In the genomic region with DNA sequence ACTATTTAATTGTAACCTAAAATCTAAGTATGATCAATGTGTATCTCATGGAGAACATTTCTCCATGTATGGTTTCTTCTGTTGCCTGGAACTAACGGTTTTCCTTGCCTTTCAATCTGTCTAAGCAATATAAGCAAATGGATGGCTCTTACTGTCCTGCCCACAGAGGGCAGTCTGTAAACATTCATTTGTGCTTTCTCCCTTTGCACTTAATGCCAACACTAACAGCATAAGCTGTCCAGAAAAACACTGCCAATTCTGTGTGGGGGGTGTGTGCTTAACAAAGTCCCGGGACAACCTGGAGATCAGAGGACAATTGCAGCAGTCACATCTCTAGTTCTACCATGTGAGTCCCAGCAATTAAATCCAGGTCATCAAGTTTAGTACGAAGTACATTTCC, we compare ENCODE assay signal across 13 mouse cellular contexts. TPM values are rescaled to one million over a fixed set of nuclear protein-coding genes. Genes with fewer than 3 reads are reported as not detected.
DNase-seq lines count a peak whose midpoint lies in the region; ATAC-seq and TF ChIP-seq lines count a peak whose summit lies in the region.
"Had no signal": no experiment of that assay in that cellular context is flagged by ENCODE, and none has a peak within 500 bp of the region (broad histone marks: within the 10 kb centered on the region; RNA-seq: fewer than 3 reads in every experiment).

No protein-coding gene starts in this region.

- H3K9ac ChIP-seq in kidney, embryonic 15.5 days = no peak overlapping the region
- H3K9ac ChIP-seq in neural tube, embryonic 14.5 days (replicated peaks; ENCODE audit: low read depth, low read length) = no peak overlapping the region
- H3K9ac ChIP-seq in stomach, postnatal 0 days (ENCODE audit: low read length) = no peak overlapping the region
- no peak overlapping the region for H3K9ac ChIP-seq in midbrain, embryonic 14.5 days (replicated peaks; ENCODE audit: low read length)

- H3K4me2 ChIP-seq in kidney, embryonic 15.5 days = no peak overlapping the region
- H3K4me2 ChIP-seq in neural tube, embryonic 14.5 days (ENCODE audit: low read depth, low read length) = no peak overlapping the region
- H3K4me2 ChIP-seq in stomach, postnatal 0 days (replicated peaks; ENCODE audit: low read depth) = no peak overlapping the region
- no peak overlapping the region for H3K4me2 ChIP-seq in midbrain, embryonic 14.5 days (ENCODE audit: low read length)

- WGBS in kidney, embryonic 15.5 days = 45% methylated on average over 3 of the region's 3 CpGs
- 53% methylated on average over 3 of the region's 3 CpGs for WGBS in neural tube, embryonic 14.5 days
- 66% methylated on average over 3 of the region's 3 CpGs for WGBS in stomach, postnatal 0 days
- WGBS in midbrain, embryonic 14.5 days = 81% methylated on average over 3 of the region's 3 CpGs

- TF ChIP-seq EP300 in stomach, postnatal 0 days (optimal IDR thresholded peaks at IDR 0.05) = no peak

- no peak overlapping the region for H3K27ac ChIP-seq in kidney, embryonic 15.5 days
- no peak overlapping the region for H3K27ac ChIP-seq in neural tube, embryonic 14.5 days (ENCODE audit: low read depth, low read length)
- H3K27ac ChIP-seq in stomach, postnatal 0 days (replicated peaks) = no peak overlapping the region
- no peak overlapping the region for H3K27ac ChIP-seq in midbrain, embryonic 14.5 days (replicated peaks; ENCODE audit: low read depth, low read length)

- ATAC-seq in kidney, embryonic 15.5 days (replicated peaks; ENCODE audit: low FRiP score) = no peak
- peak; percentile 6; the same call in 1 of the 2 replicates for ATAC-seq in neural tube, embryonic 14.5 days (ENCODE audit: low read depth)
- no peak for ATAC-seq in stomach, postnatal 0 days (ENCODE audit: low FRiP score, low TSS enrichment)
- ATAC-seq in midbrain, embryonic 14.5 days (ENCODE audit: low FRiP score, low TSS enrichment) = no peak

- H3K4me3 ChIP-seq in kidney, embryonic 15.5 days (replicated peaks) = no peak overlapping the region
- no peak overlapping the region for H3K4me3 ChIP-seq in neural tube, embryonic 14.5 days (ENCODE audit: low read depth, low read length)
- H3K4me3 ChIP-seq in stomach, postnatal 0 days (ENCODE audit: low read depth, low read length) = no peak overlapping the region
- H3K4me3 ChIP-seq in midbrain, embryonic 14.5 days (replicated peaks; ENCODE audit: low read depth, low read length) = no peak overlapping the region
- H3K4me3 ChIP-seq: megakaryocyte, embryonic 14.5 days; myocyte had no signal

- TF ChIP-seq CTCF in stomach, postnatal 0 days (IDR thresholded peaks at IDR 0.05; ENCODE audit: low read depth) = peak; percentile 14; the same call in 1 of the 2 replicates

- no peaks in the 10 kb centered on the region for H3K4me1 ChIP-seq in kidney, embryonic 15.5 days
- no peaks in the 10 kb centered on the region for H3K4me1 ChIP-seq in neural tube, embryonic 14.5 days (ENCODE audit: control insufficient read depth, insufficient read depth, low read length)
- H3K4me1 ChIP-seq in stomach, postnatal 0 days (replicated peaks; ENCODE audit: control insufficient read depth, insufficient read depth) = no peaks in the 10 kb centered on the region
- H3K4me1 ChIP-seq in midbrain, embryonic 14.5 days (ENCODE audit: control insufficient read depth, insufficient read depth, low read length) = no peaks in the 10 kb centered on the region
- H3K4me1 ChIP-seq: megakaryocyte, embryonic 14.5 days had no signal

- DNase-seq in kidney, adult 11 months = peak; percentile 4
- no peak for DNase-seq in neural tube, embryonic 10.5 days (ENCODE audit: extremely low spot score, low spot score)
- DNase-seq in cerebellum, adult 9-10 months = peak; percentile 47
- DNase-seq in stomach, postnatal 0 days (ENCODE audit: low spot score) = no peak
- DNase-seq in midbrain, embryonic 14.5 days = no peak
- no peak for DNase-seq in lung, postnatal 10 days
- DNase-seq: gastrocnemius, postnatal 14 days; lung, adult 18-20 months; thymus, adult 18-20 months had no signal

- no peaks in the 10 kb centered on the region for H3K36me3 ChIP-seq in kidney, embryonic 15.5 days
- no peaks in the 10 kb centered on the region for H3K36me3 ChIP-seq in neural tube, embryonic 14.5 days (ENCODE audit: control insufficient read depth, insufficient read depth, low read length)
- H3K36me3 ChIP-seq in stomach, postnatal 0 days (ENCODE audit: control insufficient read depth, insufficient read depth, low read length) = no peaks in the 10 kb centered on the region
- no peaks in the 10 kb centered on the region for H3K36me3 ChIP-seq in midbrain, embryonic 14.5 days (ENCODE audit: control insufficient read depth, insufficient read depth, low read length)

- H3K27me3 ChIP-seq in kidney, embryonic 15.5 days = no peaks in the 10 kb centered on the region
- H3K27me3 ChIP-seq in neural tube, embryonic 14.5 days (ENCODE audit: control insufficient read depth, insufficient read depth, low read length) = no peaks in the 10 kb centered on the region
- H3K27me3 ChIP-seq in stomach, postnatal 0 days (ENCODE audit: control insufficient read depth, insufficient read depth, low read length) = no peaks in the 10 kb centered on the region
- no peaks in the 10 kb centered on the region for H3K27me3 ChIP-seq in midbrain, embryonic 14.5 days (ENCODE audit: control insufficient read depth, insufficient read depth, low read length)
- H3K27me3 ChIP-seq: megakaryocyte, embryonic 14.5 days had no signal

- H3K9me3 ChIP-seq in kidney, embryonic 15.5 days (replicated peaks) = no peaks in the 10 kb centered on the region
- no peaks in the 10 kb centered on the region for H3K9me3 ChIP-seq in neural tube, embryonic 14.5 days (ENCODE audit: control insufficient read depth, low read length)
- H3K9me3 ChIP-seq in stomach, postnatal 0 days (ENCODE audit: control insufficient read depth, low read length) = no peaks in the 10 kb centered on the region
- H3K9me3 ChIP-seq in midbrain, embryonic 14.5 days (ENCODE audit: control insufficient read depth, low read length) = no peaks in the 10 kb centered on the region

RNA-seq across cellular contexts. Expression of gene Msl3l2, which starts 57.7 kb away (rescaled TPM):
- 6.5 and 8.0 TPM in 2 replicates for polyA plus RNA-seq in kidney, embryonic 15.5 days (2015; fragmentation: Nextera tagmentation; extraction: Ambion mirVana)
- polyA plus RNA-seq in neural tube, embryonic 14.5 days (2014; fragmentation: Nextera tagmentation; extraction: Ambion mirVana) = 10.7 and 10.9 TPM in 2 replicates
- polyA plus RNA-seq in stomach, postnatal 0 days (2015; fragmentation: Nextera tagmentation; extraction: Ambion mirVana) = 2.8 and 2.9 TPM in 2 replicates
- polyA plus RNA-seq in midbrain, embryonic 14.5 days (2014; fragmentation: Nextera tagmentation; extraction: Ambion mirVana) = 12.2 and 13.0 TPM in 2 replicates

Comparison
In these comparisons a context has a peak if more than half of its experiments do, and no peak if none do; other contexts are left out.
1. DNase-seq: peak in kidney, adult 11 months (single experiment) and cerebellum, adult 9-10 months (single experiment); none in neural tube, embryonic 10.5 days (single experiment), stomach, postnatal 0 days (single experiment), midbrain, embryonic 14.5 days (single experiment) and lung, postnatal 10 days (single experiment).